Mouse (Mus musculus) B cell, adult 67 days (primary cell): ENCODE results near the gene Gm20870. TPM values are rescaled to one million over a fixed set of nuclear protein-coding genes. Genes with fewer than 3 reads are reported as not detected.

ENCODE experiments used
- total RNA-seq, 2 experiments: library from RNA; stranded (reverse); gene quantifications; 4 replicates each; pipeline ENCODE4 v1.2.4; 2023

Gm20870 gene
- not detected for total RNA-seq

GRCm38 (mm10) chrY:71691743-71692142, at the start of gene Gm20870:
TSS of gene Gm20870 (plus strand) at chrY:71692043.

Other genes starting within 250 kb of the Gm20870 start
- gene Gm20869, start 222.6 kb upstream of the Gm20870 start, total RNA-seq: not detected